Mouse (Mus musculus) lung, embryonic 15.5 days (tissue): ENCODE results near the gene Gm21836. TPM values are rescaled to one million over a fixed set of nuclear protein-coding genes. Genes with fewer than 3 reads are reported as not detected.
"Not testable (repeated sequence)": the region's sequence is repeated elsewhere in the genome, so short reads cannot be mapped to it uniquely, and the experiment has no call there.

Experiments used
- ATAC-seq: fragments of 200-750 bp; cut with Nextera tagmentation; 2 replicates; pipeline ENCODE4 v1.8.0; 2017; ENCODE audit warnings: moderate number of reproducible peaks, borderline replicate concordance; ENCODE audit not compliant: low FRiP score, low TSS enrichment; ENCODE audit errors: extremely low read depth
- H3K27ac ChIP-seq: fragments of 300-500 bp; sonication (generic); 2 replicates; pipeline ENCODE4 v1.5.1; 2015; ENCODE audit warnings: moderate library complexity, mild to moderate bottlenecking, inconsistent platforms
- H3K27me3 ChIP-seq: fragments of 300-500 bp; sonication (generic); 2 replicates; pipeline ENCODE4 v1.6.1; 2015; ENCODE audit warnings: inconsistent platforms
- H3K36me3 ChIP-seq: fragments of 300-500 bp; sonication (generic); 2 replicates; pipeline ENCODE4 v1.6.1; 2015; ENCODE audit warnings: inconsistent platforms
- H3K4me1 ChIP-seq: fragments of 300-500 bp; sonication (generic); 2 replicates; pipeline ENCODE4 v1.6.1; 2015; ENCODE audit warnings: inconsistent platforms
- H3K4me2 ChIP-seq: fragments of 300-500 bp; sonication (generic); 2 replicates; pipeline ENCODE4 v1.6.1; 2015; ENCODE audit warnings: inconsistent platforms, mild to moderate bottlenecking, moderate library complexity
- H3K4me3 ChIP-seq: fragments of 300-500 bp; sonication (generic); 2 replicates; pipeline ENCODE4 v1.5.1; 2015; ENCODE audit warnings: mild to moderate bottlenecking, inconsistent platforms
- H3K9ac ChIP-seq: fragments of 300-500 bp; sonication (generic); 2 replicates; pipeline ENCODE4 v1.6.1; 2015; ENCODE audit warnings: inconsistent platforms
- H3K9me3 ChIP-seq: fragments of 300-500 bp; sonication (generic); 2 replicates; pipeline ENCODE4 v1.6.1; 2016; ENCODE audit warnings: inconsistent platforms
- WGBS: fragments of 180-500 bp; shearing (Covaris S2); methylation state at CpG from one replicate; pipeline ENCODE4 v1.1.7; 2015; 5-methylcytosine and 5-hydroxymethylcytosine counted together
- polyA plus RNA-seq: library from polyadenylated mRNA; unstranded; fragments of >200 nt; fragmentation: Nextera tagmentation; extraction: Ambion mirVana; gene quantifications from 2 replicates; pipeline ENCODE4 v1.2.1, GENCODE M21; 2015

Gene Gm21836
- polyA plus RNA-seq, result not detected in 2 replicates

- H3K27me3 ChIP-seq, H3K27ac ChIP-seq, H3K4me3 ChIP-seq, ATAC-seq, H3K36me3 ChIP-seq, H3K4me2 ChIP-seq, H3K4me1 ChIP-seq, H3K9ac ChIP-seq, H3K9me3 ChIP-seq: not testable (repeated sequence)
- 85% methylated on average over 2 of the region's 2 CpGs for WGBS
These were observed at the start of gene Gm21836 for GRCm38 (mm10) chr9:124493693-124494092. Gm21836 (minus strand) TSS chr9:124493793.

- ATAC-seq, H3K9me3 ChIP-seq, H3K27ac ChIP-seq, H3K4me3 ChIP-seq, H3K4me2 ChIP-seq, H3K27me3 ChIP-seq, H3K4me1 ChIP-seq, H3K9ac ChIP-seq: not testable (repeated sequence)
- 53% methylated on average over 13 of the region's 15 CpGs for WGBS
- H3K36me3 ChIP-seq, result peaks cover 13% of the 10 kb centered on the region
These were observed 13.1 kb downstream of the Gm21836 start for GRCm38 (mm10) chr9:124480361-124480980.

- H3K27ac ChIP-seq, result peak overlapping the region; percentile 39
- H3K9me3 ChIP-seq, result peaks cover 7% of the 10 kb centered on the region; the same call in 1 of the 2 replicates
- H3K4me3 ChIP-seq, result no peak overlapping the region
- no peaks in the 10 kb centered on the region for H3K4me1 ChIP-seq
- no peak overlapping the region for H3K9ac ChIP-seq
- H3K27me3 ChIP-seq, result no peaks in the 10 kb centered on the region
- H3K4me2 ChIP-seq, result no peak overlapping the region
- 36% methylated on average over 3 of the region's 3 CpGs for WGBS
- ATAC-seq, result peak; percentile 78
- peaks cover 14% of the 10 kb centered on the region for H3K36me3 ChIP-seq
These were observed 15.5 kb downstream of the Gm21836 start for GRCm38 (mm10) chr9:124478081-124478480.

- Histone ChIP-seq H3K27me3 (no peaks in the 10 kb centered on the region), H3K4me1 (no peaks in the 10 kb centered on the region), H3K4me3 (no peak within 1 kb of the TSS), H3K9me3 (peaks cover 7% of the 10 kb centered on the region; the same call in 1 of the 2 replicates), H3K36me3 (peaks cover 14% of the 10 kb centered on the region), H3K4me2 (no peak within 1 kb of the TSS), H3K9ac (no peak within 1 kb of the TSS), H3K27ac (peak within 1 kb of the TSS; percentile 66)
- WGBS, result 94% methylated on average over 22 of the region's 22 CpGs
- no peak; the same call in 1 of the 2 replicates for ATAC-seq
These were observed 17.3 kb downstream of the Gm21836 start, which contains the start of gene Ppp2r3d for GRCm38 (mm10) chr9:124476096-124476902. Ppp2r3d (minus strand) TSS chr9:124476898.

- WGBS, result 87% methylated on average over 15 of the region's 15 CpGs
- no peak overlapping the region for H3K4me2 ChIP-seq
- no peaks in the 10 kb centered on the region for H3K27me3 ChIP-seq
- peaks cover 7% of the 10 kb centered on the region; the same call in 1 of the 2 replicates for H3K9me3 ChIP-seq
- peaks cover 14% of the 10 kb centered on the region for H3K36me3 ChIP-seq
- H3K9ac ChIP-seq, result no peak overlapping the region
- H3K27ac ChIP-seq, result no peak overlapping the region
- ATAC-seq, result no peak
- no peaks in the 10 kb centered on the region for H3K4me1 ChIP-seq
- H3K4me3 ChIP-seq, result no peak overlapping the region
These were observed 17.9 kb downstream of the Gm21836 start for GRCm38 (mm10) chr9:124475689-124476088.

GRCm38 (mm10) chr9:124456572-124456971 is 37.0 kb downstream of the Gm21836 start:
- no peak for ATAC-seq
- H3K36me3 ChIP-seq, result no peaks in the 10 kb centered on the region

More at GRCm38 (mm10) chr9:124456572-124456971, 37.0 kb downstream of the Gm21836 start:
- Histone ChIP-seq H3K9ac (no peak overlapping the region), H3K9me3 (no peaks in the 10 kb centered on the region), H3K27ac (no peak overlapping the region), H3K4me1 (no peaks in the 10 kb centered on the region), H3K27me3 (no peaks in the 10 kb centered on the region), H3K4me3 (no peak overlapping the region), H3K4me2 (no peak overlapping the region)
- WGBS, result 7% methylated on average over 1 of the region's 1 CpGs

Other genes with a start within 250 kb of the Gm21836 start
- gene 2010315B03Rik, start 181.1 kb downstream of the Gm21836 start, polyA plus RNA-seq, result 9.5 and 12.1 TPM in 2 replicates
- gene Ppp2r3d, start 16.9 kb downstream of the Gm21836 start, polyA plus RNA-seq, result 132 and 135 TPM in 2 replicates